Mouse (Mus musculus) ES-Bruce4 (cell line): ENCODE results near the gene March6.

Experiments
- CTCF ChIP-seq: IDR thresholded peaks from one replicate; pipeline ENCODE4 v1.8.1; 2011; ENCODE audit warnings: low read depth, low read length
- EP300 ChIP-seq: IDR thresholded peaks from 2 replicates; pipeline ENCODE4 v1.6.1; 2011; ENCODE audit warnings: low read depth, low read length; ENCODE audit not compliant: insufficient read depth
- POLR2A ChIP-seq: IDR thresholded peaks from one replicate; pipeline ENCODE4 v1.8.1; 2011; ENCODE audit warnings: low read length; ENCODE audit not compliant: insufficient read depth

- no peak for TF ChIP-seq EP300
- no peak for TF ChIP-seq CTCF
- no peak for TF ChIP-seq POLR2A
Observed at GRCm38 (mm10) chr15:31539643-31540512, 9.0 kb upstream of the March6 start.
